Mouse (Mus musculus) megakaryocyte, embryonic 14.5 days (primary cell): ENCODE measurements at regions not wholly inside any gene's neighbourhood (a gene's known extent, or its start where the extent isn't known, plus 50 kb on each side); places are given as distances from the start of the nearest gene placed in this dataset.

Source experiments
- FLI1 ChIP-seq: IDR thresholded peaks from 2 replicates; pipeline ENCODE4 v1.6.1; 2012; ENCODE audit warnings: low read length, inconsistent platforms, mixed read lengths
- GATA1 ChIP-seq: IDR thresholded peaks from 3 replicates; pipeline ENCODE4 v1.6.1; 2012; ENCODE audit warnings: mixed read lengths, low read length, inconsistent platforms, borderline replicate concordance

GRCm38 (mm10) chr10:23675911-23676310 is 111.2 kb downstream of the Rps12 start:
- TF ChIP-seq GATA1 (no peak), FLI1 (no peak)
